Mouse (Mus musculus): ENCODE measurements around the gene Spata3. TPM values are rescaled to one million over a fixed set of nuclear protein-coding genes. Genes with fewer than 3 reads are reported as not detected.

Spata3 gene
- 0.32 and 0.34 TPM in 2 replicates for polyA plus RNA-seq (2014; fragmentation: Nextera tagmentation; extraction: Ambion mirVana)

DNA sequence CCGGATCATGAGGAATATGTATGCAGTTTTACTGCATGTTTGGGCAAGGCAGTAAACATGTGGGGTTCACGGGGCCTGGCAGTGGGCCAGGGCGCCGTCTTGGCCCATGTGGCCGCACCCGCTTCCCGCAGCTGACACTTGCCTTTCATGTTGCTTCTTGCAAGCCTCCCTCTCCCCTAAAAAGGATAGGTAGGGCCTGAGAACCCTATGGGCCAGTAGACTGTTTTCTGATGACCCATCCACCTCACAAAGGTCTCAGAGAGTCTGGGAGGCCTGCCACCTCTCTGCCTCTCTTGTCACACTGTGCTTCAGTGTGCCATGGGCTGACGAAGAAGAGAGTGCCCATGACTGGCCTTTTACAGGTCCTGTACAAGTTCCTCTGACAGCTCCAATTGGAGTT, at the start of gene Spata3:
Gene Spata3, plus strand, starts transcription at position 301 of the 400 bp plus-strand sequence.
- Histone ChIP-seq H3K4me3 (replicated peaks; ENCODE audit: low read depth, low read length) (no peak within 1 kb of the TSS), H3K4me2 (ENCODE audit: low read length) (no peak within 1 kb of the TSS), H3K4me1 (ENCODE audit: control insufficient read depth, insufficient read depth, low read length) (peaks cover 5% of the 10 kb centered on the region; the same call in 1 of the 2 replicates), H3K36me3 (ENCODE audit: control insufficient read depth, insufficient read depth, low read length) (no peaks in the 10 kb centered on the region), H3K9me3 (ENCODE audit: control insufficient read depth, low read length) (no peaks in the 10 kb centered on the region), H3K27ac (replicated peaks; ENCODE audit: low read depth, low read length) (no peak within 1 kb of the TSS), H3K27me3 (ENCODE audit: control insufficient read depth, insufficient read depth, low read length) (peaks cover 9% of the 10 kb centered on the region), H3K9ac (replicated peaks; ENCODE audit: low read length) (no peak within 1 kb of the TSS)
- no peak for ATAC-seq (ENCODE audit: low FRiP score, low TSS enrichment)
- 95% methylated on average over 8 of the region's 8 CpGs for WGBS
- DNase-seq = no peak

DNA sequence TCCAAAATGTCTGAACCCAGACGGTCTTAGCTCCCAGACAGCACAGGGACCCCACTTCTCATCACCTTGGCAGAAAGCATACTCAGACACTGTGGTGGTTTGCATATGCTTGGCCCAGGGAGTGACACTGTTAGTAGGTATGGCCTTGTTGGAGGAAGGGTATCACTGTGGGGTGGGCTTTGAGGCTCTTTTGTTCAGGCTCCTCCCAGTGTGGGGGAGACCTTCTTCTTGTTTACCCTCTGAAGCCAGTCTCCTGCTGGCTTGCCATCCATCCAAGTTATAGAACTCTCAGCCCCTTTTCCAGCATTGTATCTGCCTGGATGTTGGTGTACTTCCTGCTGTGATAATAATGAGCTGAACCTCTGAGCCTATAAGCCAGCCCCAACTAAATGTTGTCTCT, 47.5 kb upstream of the Spata3 start:
- H3K27ac ChIP-seq (replicated peaks; ENCODE audit: low read depth, low read length) = no peak overlapping the region; the same call in 1 of the 2 replicates
- WGBS = 75% methylated on average over 1 of the region's 1 CpGs
- no peak overlapping the region for H3K4me2 ChIP-seq (ENCODE audit: low read length)
- no peaks in the 10 kb centered on the region for H3K27me3 ChIP-seq (ENCODE audit: control insufficient read depth, insufficient read depth, low read length)
- ATAC-seq (ENCODE audit: low FRiP score, low TSS enrichment) = no peak
- H3K36me3 ChIP-seq (ENCODE audit: control insufficient read depth, insufficient read depth, low read length) = no peaks in the 10 kb centered on the region
- H3K4me1 ChIP-seq (ENCODE audit: control insufficient read depth, insufficient read depth, low read length) = no peaks in the 10 kb centered on the region
- H3K9me3 ChIP-seq (ENCODE audit: control insufficient read depth, low read length) = no peaks in the 10 kb centered on the region
- no peak for DNase-seq
- no peak overlapping the region for H3K9ac ChIP-seq (replicated peaks; ENCODE audit: low read length)
- H3K4me3 ChIP-seq (replicated peaks; ENCODE audit: low read depth, low read length) = no peak overlapping the region

DNA sequence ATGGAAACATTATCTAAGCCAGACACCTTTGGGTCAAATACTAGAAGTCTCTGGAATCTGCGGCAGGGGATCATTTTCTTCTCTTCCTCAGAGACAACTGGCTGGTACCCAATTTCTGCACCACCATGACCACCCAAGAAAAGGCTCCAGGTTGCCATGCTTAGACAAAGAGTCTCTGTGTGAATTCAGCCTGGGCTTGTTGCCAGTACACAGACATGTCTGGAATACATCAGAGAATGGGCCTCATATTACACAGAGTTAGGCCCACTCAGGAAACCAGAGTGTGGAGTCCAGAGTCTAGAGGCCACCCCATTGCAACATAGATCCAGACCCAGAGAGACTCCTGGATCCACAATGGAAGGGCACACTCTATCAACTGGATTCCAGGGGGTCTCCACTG, 47.1 kb upstream of the Spata3 start:
- H3K4me1 ChIP-seq (ENCODE audit: control insufficient read depth, insufficient read depth, low read length) = no peaks in the 10 kb centered on the region
- WGBS = 76% methylated on average over 1 of the region's 1 CpGs
- H3K4me2 ChIP-seq (ENCODE audit: low read length) = no peak overlapping the region
- H3K27ac ChIP-seq (replicated peaks; ENCODE audit: low read depth, low read length) = no peak overlapping the region
- peak; percentile 50; the same call in 1 of the 2 replicates for ATAC-seq (ENCODE audit: low FRiP score, low TSS enrichment)
- no peak overlapping the region for H3K4me3 ChIP-seq (replicated peaks; ENCODE audit: low read depth, low read length)
- peak; percentile 73 for DNase-seq
- H3K9ac ChIP-seq (replicated peaks; ENCODE audit: low read length) = no peak overlapping the region
- H3K36me3 ChIP-seq (ENCODE audit: control insufficient read depth, insufficient read depth, low read length) = no peaks in the 10 kb centered on the region
- no peaks in the 10 kb centered on the region for H3K27me3 ChIP-seq (ENCODE audit: control insufficient read depth, insufficient read depth, low read length)
- H3K9me3 ChIP-seq (ENCODE audit: control insufficient read depth, low read length) = no peaks in the 10 kb centered on the region

DNA sequence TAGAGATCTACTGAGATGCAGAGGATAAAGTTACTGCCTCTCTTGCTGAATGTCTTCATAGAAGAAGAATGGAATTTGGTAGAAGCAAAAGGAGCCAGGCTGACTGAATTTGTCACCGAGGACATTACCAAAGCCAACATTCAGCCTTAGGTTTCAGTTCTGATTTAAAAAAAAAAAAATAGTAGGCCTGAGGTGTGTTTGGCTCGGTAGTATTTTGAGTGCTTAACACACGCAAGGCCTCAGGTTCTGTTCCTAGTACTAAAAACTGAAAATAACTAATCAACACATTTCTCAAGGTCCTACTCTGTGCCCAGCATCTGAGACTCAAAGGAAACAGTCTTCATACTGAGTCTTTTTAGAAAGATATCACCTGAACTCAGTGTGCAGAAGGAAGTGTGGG, 45.5 kb upstream of the Spata3 start:
- no peaks in the 10 kb centered on the region for H3K27me3 ChIP-seq (ENCODE audit: control insufficient read depth, insufficient read depth, low read length)
- WGBS = 92% methylated on average over 3 of the region's 3 CpGs
- no peaks in the 10 kb centered on the region for H3K36me3 ChIP-seq (ENCODE audit: control insufficient read depth, insufficient read depth, low read length)
- H3K9ac ChIP-seq (replicated peaks; ENCODE audit: low read length) = no peak overlapping the region
- ATAC-seq (ENCODE audit: low FRiP score, low TSS enrichment) (no peak), DNase-seq (no peak)
- no peak overlapping the region for H3K4me2 ChIP-seq (ENCODE audit: low read length)
- no peaks in the 10 kb centered on the region for H3K9me3 ChIP-seq (ENCODE audit: control insufficient read depth, low read length)
- no peak overlapping the region for H3K27ac ChIP-seq (replicated peaks; ENCODE audit: low read depth, low read length)
- no peak overlapping the region for H3K4me3 ChIP-seq (replicated peaks; ENCODE audit: low read depth, low read length)
- no peaks in the 10 kb centered on the region for H3K4me1 ChIP-seq (ENCODE audit: control insufficient read depth, insufficient read depth, low read length)

DNA sequence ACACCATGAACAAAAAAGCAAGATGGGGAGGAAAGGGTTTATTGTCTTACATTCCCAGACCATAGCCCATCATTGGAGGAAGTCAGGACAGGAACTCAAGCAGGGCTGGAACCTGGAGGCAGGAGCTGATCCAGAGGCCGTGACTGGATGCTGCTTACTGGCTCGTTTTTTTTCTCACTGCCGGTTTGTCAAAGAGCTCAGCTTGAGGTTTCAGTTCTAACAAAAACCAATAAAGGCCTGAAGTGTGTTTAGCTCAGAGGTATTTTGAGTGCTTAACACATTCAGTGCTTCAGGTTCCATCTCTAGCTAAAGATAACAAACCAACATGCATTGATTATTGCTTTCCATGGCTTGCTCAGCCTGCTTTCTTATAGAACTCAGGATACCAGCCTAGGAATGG, 44.3 kb upstream of the Spata3 start:
- H3K9me3 ChIP-seq (ENCODE audit: control insufficient read depth, low read length) = no peaks in the 10 kb centered on the region
- H3K4me3 ChIP-seq (replicated peaks; ENCODE audit: low read depth, low read length) = no peak overlapping the region
- no peak overlapping the region for H3K9ac ChIP-seq (replicated peaks; ENCODE audit: low read length)
- no peak for DNase-seq
- H3K4me2 ChIP-seq (ENCODE audit: low read length) = no peak overlapping the region
- no peaks in the 10 kb centered on the region for H3K36me3 ChIP-seq (ENCODE audit: control insufficient read depth, insufficient read depth, low read length)
- no peaks in the 10 kb centered on the region for H3K4me1 ChIP-seq (ENCODE audit: control insufficient read depth, insufficient read depth, low read length)
- no peak for ATAC-seq (ENCODE audit: low FRiP score, low TSS enrichment)
- 80% methylated on average over 3 of the region's 3 CpGs for WGBS
- H3K27me3 ChIP-seq (ENCODE audit: control insufficient read depth, insufficient read depth, low read length) = no peaks in the 10 kb centered on the region
- no peak overlapping the region for H3K27ac ChIP-seq (replicated peaks; ENCODE audit: low read depth, low read length)

DNA sequence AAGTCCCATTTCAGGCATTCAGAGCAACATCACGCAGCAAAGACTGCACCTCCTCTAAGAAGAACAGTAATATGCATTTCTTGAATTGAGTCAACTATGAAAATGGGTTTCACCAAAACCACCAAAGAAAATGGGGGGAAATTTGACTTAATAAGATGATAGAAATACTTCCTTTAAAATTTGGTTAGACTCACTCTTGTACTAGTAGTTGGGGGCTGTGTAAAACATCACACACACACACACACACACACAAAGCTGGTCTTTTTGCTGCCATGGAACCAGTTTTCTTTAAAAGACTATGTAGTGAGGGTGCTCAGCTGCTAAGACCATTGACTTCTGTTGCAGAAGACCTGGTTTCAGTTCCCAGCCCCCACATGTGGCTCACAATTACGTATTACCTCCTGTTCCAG, 43.1 kb upstream of the Spata3 start:
- no peak overlapping the region for H3K4me2 ChIP-seq (ENCODE audit: low read length)
- H3K27me3 ChIP-seq (ENCODE audit: control insufficient read depth, insufficient read depth, low read length) = no peaks in the 10 kb centered on the region
- H3K36me3 ChIP-seq (ENCODE audit: control insufficient read depth, insufficient read depth, low read length) = no peaks in the 10 kb centered on the region
- WGBS = 88% methylated on average over 2 of the region's 2 CpGs
- ATAC-seq (ENCODE audit: low FRiP score, low TSS enrichment) (no peak), DNase-seq (no peak)
- no peaks in the 10 kb centered on the region for H3K9me3 ChIP-seq (ENCODE audit: control insufficient read depth, low read length)
- H3K4me1 ChIP-seq (ENCODE audit: control insufficient read depth, insufficient read depth, low read length) = no peaks in the 10 kb centered on the region
- H3K9ac ChIP-seq (replicated peaks; ENCODE audit: low read length) = no peak overlapping the region
- H3K4me3 ChIP-seq (replicated peaks; ENCODE audit: low read depth, low read length) = no peak overlapping the region
- no peak overlapping the region for H3K27ac ChIP-seq (replicated peaks; ENCODE audit: low read depth, low read length)

GRCm38 (mm10) chr1:85977709-85978108, 38.9 kb upstream of the Spata3 start:
- Histone ChIP-seq H3K4me3 (replicated peaks; ENCODE audit: low read depth, low read length) (no peak overlapping the region), H3K4me1 (ENCODE audit: control insufficient read depth, insufficient read depth, low read length) (no peaks in the 10 kb centered on the region), H3K9ac (replicated peaks; ENCODE audit: low read length) (no peak overlapping the region), H3K27ac (replicated peaks; ENCODE audit: low read depth, low read length) (no peak overlapping the region), H3K9me3 (ENCODE audit: control insufficient read depth, low read length) (no peaks in the 10 kb centered on the region), H3K36me3 (ENCODE audit: control insufficient read depth, insufficient read depth, low read length) (no peaks in the 10 kb centered on the region), H3K4me2 (ENCODE audit: low read length) (no peak overlapping the region), H3K27me3 (ENCODE audit: control insufficient read depth, insufficient read depth, low read length) (no peaks in the 10 kb centered on the region)
- DNase-seq (no peak), ATAC-seq (ENCODE audit: low FRiP score, low TSS enrichment) (no peak)
- WGBS = 84% methylated on average over 3 of the region's 3 CpGs

- no peak overlapping the region for H3K27ac ChIP-seq (replicated peaks; ENCODE audit: low read depth, low read length)
- H3K27me3 ChIP-seq (ENCODE audit: control insufficient read depth, insufficient read depth, low read length) = no peaks in the 10 kb centered on the region
- H3K9me3 ChIP-seq (ENCODE audit: control insufficient read depth, low read length) = no peaks in the 10 kb centered on the region
- WGBS = 83% methylated on average over 7 of the region's 7 CpGs
- no peak overlapping the region for H3K9ac ChIP-seq (replicated peaks; ENCODE audit: low read length)
- DNase-seq = peak; percentile 18
- H3K36me3 ChIP-seq (ENCODE audit: control insufficient read depth, insufficient read depth, low read length) = no peaks in the 10 kb centered on the region
- H3K4me2 ChIP-seq (ENCODE audit: low read length) = no peak overlapping the region
- no peaks in the 10 kb centered on the region for H3K4me1 ChIP-seq (ENCODE audit: control insufficient read depth, insufficient read depth, low read length)
- no peak overlapping the region for H3K4me3 ChIP-seq (replicated peaks; ENCODE audit: low read depth, low read length)
- no peak for ATAC-seq (ENCODE audit: low FRiP score, low TSS enrichment)
Measured at GRCm38 (mm10) chr1:85981738-85982357, 34.8 kb upstream of the Spata3 start.

DNA sequence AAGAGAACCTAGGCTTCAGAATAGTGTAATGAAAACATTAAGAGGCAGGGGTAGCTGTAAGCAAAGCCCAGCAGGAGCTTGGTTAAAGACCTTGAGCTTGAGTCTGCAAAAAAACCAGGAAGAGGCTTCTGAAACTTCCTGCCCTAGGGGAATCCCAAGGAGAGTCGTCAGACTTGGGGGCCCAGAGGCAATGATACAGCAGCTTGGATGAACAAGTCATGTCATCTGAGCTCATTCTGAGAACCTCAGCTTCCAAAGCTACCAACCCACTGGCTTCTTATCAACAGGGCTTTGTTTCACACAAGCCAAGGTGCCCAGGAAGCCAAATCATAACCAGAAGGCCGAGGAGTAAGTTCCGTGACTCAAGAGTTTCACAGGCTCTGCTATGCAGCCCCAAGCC, 30.8 kb upstream of the Spata3 start:
- Histone ChIP-seq H3K9ac (replicated peaks; ENCODE audit: low read length) (no peak overlapping the region), H3K36me3 (ENCODE audit: control insufficient read depth, insufficient read depth, low read length) (no peaks in the 10 kb centered on the region), H3K27me3 (ENCODE audit: control insufficient read depth, insufficient read depth, low read length) (no peaks in the 10 kb centered on the region), H3K4me2 (ENCODE audit: low read length) (no peak overlapping the region), H3K4me3 (replicated peaks; ENCODE audit: low read depth, low read length) (no peak overlapping the region), H3K9me3 (ENCODE audit: control insufficient read depth, low read length) (no peaks in the 10 kb centered on the region), H3K4me1 (ENCODE audit: control insufficient read depth, insufficient read depth, low read length) (no peaks in the 10 kb centered on the region), H3K27ac (replicated peaks; ENCODE audit: low read depth, low read length) (no peak overlapping the region)
- no peak for ATAC-seq (ENCODE audit: low FRiP score, low TSS enrichment)
- DNase-seq = no peak
- 91% methylated on average over 3 of the region's 3 CpGs for WGBS
